Mouse (Mus musculus) erythroblast, embryonic 14.5 days (primary cell): ENCODE data around the gene Cux1. TPM values are rescaled to one million over a fixed set of nuclear protein-coding genes. Genes with fewer than 3 reads are reported as not detected.

Experiments used
- H3K27me3 ChIP-seq: 2 replicates; pipeline ENCODE4 v1.6.1; 2012; ENCODE audit warnings: inconsistent platforms; ENCODE audit not compliant: control insufficient read depth
- H3K36me3 ChIP-seq: 2 replicates; pipeline ENCODE4 v1.6.1; 2012; ENCODE audit warnings: mild to moderate bottlenecking, inconsistent platforms; ENCODE audit not compliant: control insufficient read depth
- H3K4me1 ChIP-seq: 2 replicates; pipeline ENCODE4 v1.6.1; 2012; ENCODE audit warnings: inconsistent platforms; ENCODE audit not compliant: control insufficient read depth
- H3K4me3 ChIP-seq: replicated peaks from 2 replicates; pipeline ENCODE3; 2012; ENCODE audit warnings: moderate library complexity, mild to moderate bottlenecking, inconsistent platforms
- H3K9me3 ChIP-seq: 2 replicates; pipeline ENCODE4 v1.6.1; 2012; ENCODE audit warnings: low read length, inconsistent platforms, mixed read lengths; ENCODE audit not compliant: control insufficient read depth
- GATA1 ChIP-seq: IDR thresholded peaks from 2 replicates; pipeline ENCODE4 v1.6.1; 2012; ENCODE audit warnings: low read length, inconsistent platforms, mixed read lengths
- TAL1 ChIP-seq: IDR thresholded peaks from 3 replicates; pipeline ENCODE4 v1.6.1; 2012; ENCODE audit warnings: low read length, inconsistent platforms, mixed read lengths
- polyA plus RNA-seq: library from polyadenylated mRNA; stranded (reverse); fragments of >175 nt; gene quantifications from 2 replicates; pipeline ENCODE4 v1.2.3, GENCODE M21; 2012

Gene Cux1
- polyA plus RNA-seq, 1 experiment: 2.9 TPM

DNA sequence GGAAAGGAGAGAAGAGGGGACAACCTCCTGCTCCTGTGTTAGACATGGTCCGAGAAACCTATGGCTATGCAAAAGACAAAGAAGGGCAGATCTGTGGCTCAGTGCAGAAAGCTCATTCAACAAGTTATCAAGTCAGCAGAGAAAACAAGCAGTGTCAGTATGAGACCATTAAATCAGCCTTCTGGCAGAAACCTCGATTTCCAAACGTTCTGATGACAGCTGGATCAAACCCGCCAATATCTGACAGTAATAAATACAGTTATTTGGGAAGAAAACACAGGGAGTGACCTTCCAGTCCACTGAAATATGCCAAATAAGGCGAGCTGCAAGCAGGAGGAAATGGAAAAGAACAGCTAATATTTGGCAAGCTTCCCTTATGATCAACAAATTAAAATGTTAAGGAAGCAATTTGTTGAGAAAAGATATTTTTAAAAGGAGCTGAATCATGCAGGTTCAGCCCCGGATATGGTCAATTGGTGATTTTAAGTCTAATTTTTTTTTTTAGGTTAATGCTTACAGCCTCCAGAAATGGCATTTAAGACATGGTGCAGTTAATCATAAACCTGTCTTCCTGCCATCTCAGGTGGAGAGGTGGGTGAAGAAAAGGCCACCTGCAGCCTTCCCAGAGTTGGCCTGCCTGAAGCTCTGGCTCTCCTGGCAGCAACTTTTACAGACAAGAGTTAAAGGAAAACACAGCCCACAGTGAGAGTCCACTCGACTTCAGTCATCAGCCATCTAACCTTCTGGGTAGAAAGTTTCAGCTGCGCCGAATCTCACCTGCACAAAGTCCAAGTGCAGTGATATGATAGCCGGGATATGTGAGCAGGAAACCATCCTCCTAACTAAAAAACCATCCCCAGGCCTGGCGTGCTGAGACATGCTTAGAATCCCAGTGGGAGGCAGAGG, 33.7 kb downstream of the Cux1 start:
- TF ChIP-seq TAL1 (no peak), GATA1 (no peak)
- no peaks in the 10 kb centered on the region for H3K36me3 ChIP-seq
- H3K9me3 ChIP-seq: no peaks in the 10 kb centered on the region
- no peak overlapping the region for H3K4me3 ChIP-seq
- H3K27me3 ChIP-seq: no peaks in the 10 kb centered on the region
- no peaks in the 10 kb centered on the region; the same call in 1 of the 2 replicates for H3K4me1 ChIP-seq

DNA sequence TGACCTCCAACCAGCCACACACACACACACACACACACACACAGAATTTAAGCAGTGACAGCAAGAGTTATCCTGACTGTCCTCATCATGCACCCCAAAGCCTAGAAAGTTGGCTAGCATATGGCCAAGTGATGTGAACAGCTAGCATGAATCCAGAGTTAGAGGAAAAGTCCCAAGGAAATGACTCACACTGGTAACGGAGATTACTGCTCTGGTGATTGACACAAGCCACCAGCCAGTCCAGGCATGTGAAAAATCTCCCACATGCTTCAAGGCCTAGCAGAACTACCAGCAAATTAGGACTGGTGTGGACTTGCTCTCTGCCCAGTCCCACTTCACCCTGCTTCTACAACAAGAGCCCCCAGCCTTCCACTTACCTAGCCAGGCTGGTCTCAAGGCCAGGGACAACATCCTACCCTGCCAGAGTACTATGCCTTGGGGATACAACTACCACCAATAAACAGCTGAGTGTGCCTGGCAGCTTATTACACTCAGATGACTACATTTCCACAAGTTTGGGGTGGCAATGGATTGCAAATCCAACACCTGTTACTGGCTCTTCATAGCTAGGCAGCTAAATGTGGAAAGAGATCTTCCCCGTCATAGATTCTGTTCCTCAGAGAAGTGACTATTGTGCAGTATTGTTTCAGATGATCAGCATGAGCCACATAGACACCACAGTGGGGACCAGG, 35.5 kb downstream of the Cux1 start:
- H3K36me3 ChIP-seq: no peaks in the 10 kb centered on the region
- no peaks in the 10 kb centered on the region for H3K9me3 ChIP-seq
- no peak for TF ChIP-seq TAL1
- TF ChIP-seq GATA1: no peak
- H3K27me3 ChIP-seq: no peaks in the 10 kb centered on the region
- H3K4me1 ChIP-seq: no peaks in the 10 kb centered on the region; the same call in 1 of the 2 replicates
- H3K4me3 ChIP-seq: no peak overlapping the region

DNA sequence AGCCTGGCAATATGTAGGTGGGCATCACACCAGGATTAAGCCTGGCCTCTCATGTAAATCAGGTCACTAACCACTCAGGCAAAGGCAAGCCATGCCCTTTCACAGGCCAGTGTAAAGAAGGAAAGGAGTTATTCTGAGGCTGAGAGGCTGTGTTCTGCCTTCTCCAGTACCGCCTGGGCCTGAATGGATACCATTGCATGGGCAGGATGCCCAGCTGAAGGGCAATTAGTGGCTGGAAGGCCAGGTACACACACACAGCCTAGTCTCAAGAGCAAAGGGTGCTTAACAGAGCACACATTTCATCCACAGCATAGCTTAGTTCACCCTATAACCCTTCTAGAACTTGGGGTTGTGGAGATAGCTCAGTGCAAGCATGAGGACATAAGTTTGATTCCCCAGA, 36.4 kb downstream of the Cux1 start:
- no peaks in the 10 kb centered on the region for H3K9me3 ChIP-seq
- TF ChIP-seq TAL1 (no peak), GATA1 (no peak)
- H3K4me1 ChIP-seq: no peaks in the 10 kb centered on the region; the same call in 1 of the 2 replicates
- no peaks in the 10 kb centered on the region; the same call in 1 of the 2 replicates for H3K36me3 ChIP-seq
- no peaks in the 10 kb centered on the region for H3K27me3 ChIP-seq
- no peak overlapping the region for H3K4me3 ChIP-seq

DNA sequence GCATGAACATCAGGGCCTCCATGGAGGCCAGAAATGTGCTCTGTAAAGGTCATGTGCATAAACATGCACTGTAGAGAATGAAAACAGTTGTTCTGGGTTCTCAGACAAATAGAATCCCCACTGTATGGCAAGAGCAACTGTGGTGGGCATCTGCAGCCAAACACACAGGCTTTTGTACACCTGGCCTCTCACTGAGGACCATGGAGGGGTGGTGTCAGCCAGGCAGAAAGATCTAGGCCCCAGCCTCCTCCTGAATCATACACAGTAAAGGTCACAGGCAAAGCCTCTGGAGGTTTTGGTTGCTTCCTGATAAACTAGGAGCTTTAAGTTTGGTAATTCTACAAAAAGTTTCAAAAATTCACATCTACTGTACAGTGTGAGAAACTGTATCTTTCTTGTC, 38.1 kb downstream of the Cux1 start:
- Histone ChIP-seq H3K9me3 (no peaks in the 10 kb centered on the region), H3K36me3 (no peaks in the 10 kb centered on the region; the same call in 1 of the 2 replicates), H3K4me1 (no peaks in the 10 kb centered on the region; the same call in 1 of the 2 replicates), H3K27me3 (no peaks in the 10 kb centered on the region), H3K4me3 (no peak overlapping the region)
- TF ChIP-seq TAL1 (no peak), GATA1 (no peak)

DNA sequence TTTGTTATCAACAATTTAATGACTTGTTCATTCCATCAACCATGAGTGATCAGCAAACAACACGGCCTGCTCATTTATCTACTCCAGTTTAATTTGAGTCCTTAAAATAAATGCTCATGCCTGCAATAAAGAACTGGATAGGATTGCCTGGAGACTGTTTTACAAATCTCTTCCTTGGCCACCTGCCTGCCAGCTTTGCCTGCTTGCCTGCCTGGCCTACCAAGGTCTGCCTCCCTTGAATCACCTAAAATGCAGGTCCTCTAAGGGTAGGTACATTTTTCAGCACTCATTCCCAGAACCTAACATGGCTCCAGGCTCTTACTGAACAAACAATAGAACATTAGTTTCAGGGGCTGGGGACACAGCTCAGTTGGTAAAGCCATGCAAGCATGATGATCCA, 39.4 kb downstream of the Cux1 start:
- H3K36me3 ChIP-seq: no peaks in the 10 kb centered on the region; the same call in 1 of the 2 replicates
- TF ChIP-seq GATA1 (no peak), TAL1 (no peak)
- peaks cover under 1% of the 10 kb centered on the region for H3K4me1 ChIP-seq
- H3K27me3 ChIP-seq: no peaks in the 10 kb centered on the region
- H3K4me3 ChIP-seq: no peak overlapping the region
- H3K9me3 ChIP-seq: no peaks in the 10 kb centered on the region

DNA sequence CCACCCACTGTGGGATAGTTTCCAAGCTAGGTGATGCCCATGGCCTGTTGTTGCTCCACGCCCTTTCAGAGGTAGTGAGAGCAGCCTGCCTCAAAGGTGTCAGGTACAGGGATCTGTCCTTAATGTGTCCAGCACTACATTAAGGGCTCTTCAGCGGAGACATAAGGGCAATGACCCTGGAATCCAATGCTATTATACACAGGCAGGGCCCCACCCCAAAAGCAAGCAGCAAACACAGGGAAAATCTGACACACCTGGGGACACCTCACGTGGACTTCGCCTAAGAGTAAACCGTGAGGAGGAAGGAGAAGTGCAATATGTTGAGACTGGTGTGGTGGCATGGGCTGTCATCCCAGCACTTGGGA, 40.8 kb downstream of the Cux1 start:
- Histone ChIP-seq H3K9me3 (no peaks in the 10 kb centered on the region), H3K4me1 (peaks cover 5% of the 10 kb centered on the region), H3K27me3 (no peaks in the 10 kb centered on the region), H3K4me3 (no peak overlapping the region), H3K36me3 (no peaks in the 10 kb centered on the region; the same call in 1 of the 2 replicates)
- TF ChIP-seq TAL1 (no peak), GATA1 (no peak)

DNA sequence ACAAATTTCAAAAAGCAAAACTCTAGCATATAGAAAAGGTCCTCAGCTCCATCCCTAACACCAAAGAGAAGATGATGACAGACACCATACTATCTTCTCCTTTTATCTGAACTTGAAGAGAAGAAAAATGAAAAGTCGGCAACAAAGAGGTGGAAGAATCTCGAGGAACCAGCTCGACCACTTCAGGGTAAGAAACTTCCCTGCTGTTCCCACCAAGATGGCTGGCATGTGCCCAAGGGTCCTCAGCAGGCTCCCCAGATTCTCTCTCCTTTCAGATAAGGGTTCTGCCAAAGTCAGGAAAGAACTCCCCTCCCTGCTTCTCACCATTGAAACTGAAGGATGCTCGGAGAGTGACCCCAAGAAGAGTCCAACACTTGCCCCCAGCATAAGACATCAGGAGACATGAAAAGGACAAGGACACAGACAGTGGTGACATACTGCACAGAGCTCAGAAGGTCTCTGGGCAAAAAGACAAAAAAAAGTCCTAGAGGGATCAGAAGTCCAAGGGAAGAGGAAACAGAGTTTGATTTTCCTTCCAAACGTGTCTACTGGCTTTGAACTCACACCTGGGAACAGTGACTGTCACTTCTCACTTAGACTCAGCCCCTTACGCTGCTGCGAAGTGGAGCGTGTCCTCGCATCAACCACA, 41.3 kb downstream of the Cux1 start:
- H3K4me3 ChIP-seq: no peak overlapping the region
- no peak for TF ChIP-seq TAL1
- TF ChIP-seq GATA1: no peak
- H3K27me3 ChIP-seq: no peaks in the 10 kb centered on the region
- peaks cover 5% of the 10 kb centered on the region for H3K4me1 ChIP-seq
- no peaks in the 10 kb centered on the region; the same call in 1 of the 2 replicates for H3K36me3 ChIP-seq
- no peaks in the 10 kb centered on the region for H3K9me3 ChIP-seq

DNA sequence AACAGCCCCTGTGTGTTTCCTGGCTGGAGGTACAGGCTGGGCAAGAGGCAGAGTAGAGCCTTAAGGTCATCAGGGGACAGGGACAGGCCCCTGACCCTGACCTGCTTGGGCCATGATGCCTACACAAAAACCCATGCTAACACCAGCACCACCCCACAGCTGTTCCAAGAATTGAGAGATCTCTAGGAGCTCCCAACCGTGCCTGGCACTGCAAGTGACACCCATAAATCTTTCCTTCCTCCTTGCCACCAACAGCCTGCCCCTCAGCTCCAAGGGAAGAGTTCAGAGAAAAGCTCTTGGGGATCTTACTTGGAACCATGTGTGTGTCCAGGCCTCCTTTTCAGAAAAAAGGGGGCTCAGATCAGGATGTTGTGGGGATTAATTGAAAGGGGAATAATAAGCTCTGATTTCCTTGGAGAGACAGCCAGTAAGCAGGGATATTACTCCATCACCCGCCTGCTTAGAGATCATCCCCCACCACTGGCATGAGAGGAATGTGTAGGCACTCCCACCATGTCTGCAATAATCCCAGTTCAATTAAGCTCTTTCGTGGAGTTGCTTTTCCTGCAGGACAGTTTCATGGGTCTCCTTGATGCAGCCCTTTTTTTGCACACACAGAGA, 44.3 kb downstream of the Cux1 start:
- no peak for TF ChIP-seq GATA1
- TF ChIP-seq TAL1: no peak
- peaks cover 5% of the 10 kb centered on the region for H3K4me1 ChIP-seq
- no peaks in the 10 kb centered on the region; the same call in 1 of the 2 replicates for H3K36me3 ChIP-seq
- no peaks in the 10 kb centered on the region for H3K9me3 ChIP-seq
- H3K4me3 ChIP-seq: no peak overlapping the region
- no peaks in the 10 kb centered on the region for H3K27me3 ChIP-seq

DNA sequence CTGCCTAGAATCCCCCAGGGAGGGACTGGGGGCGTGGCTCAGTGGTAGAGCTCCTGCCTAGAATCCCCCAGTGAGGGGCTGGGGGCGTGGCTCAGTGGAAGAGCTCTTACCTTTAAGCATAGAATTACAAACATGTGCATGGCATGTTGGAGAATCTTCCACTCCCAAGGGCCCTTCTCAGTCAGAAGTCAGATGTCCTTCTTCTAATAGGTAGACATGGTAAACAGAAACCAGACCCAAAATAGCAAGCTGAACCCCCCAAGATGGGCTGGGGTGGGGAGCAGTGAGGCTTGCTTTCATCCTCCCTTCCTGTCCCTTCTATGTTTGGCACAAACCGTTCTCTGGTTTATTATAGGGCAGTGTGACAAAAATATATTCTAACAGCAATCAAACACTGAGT, 45.6 kb downstream of the Cux1 start:
- H3K9me3 ChIP-seq: no peaks in the 10 kb centered on the region
- TF ChIP-seq GATA1: no peak
- TF ChIP-seq TAL1: no peak
- peaks cover 5% of the 10 kb centered on the region for H3K4me1 ChIP-seq
- no peaks in the 10 kb centered on the region for H3K27me3 ChIP-seq
- H3K4me3 ChIP-seq: no peak overlapping the region
- H3K36me3 ChIP-seq: no peaks in the 10 kb centered on the region; the same call in 1 of the 2 replicates
